Mouse (Mus musculus) neural tube, embryonic 11.5 days (tissue): ENCODE data around the gene Wdr1. TPM values are rescaled to one million over a fixed set of nuclear protein-coding genes. Genes with fewer than 3 reads are reported as not detected.

ENCODE experiments used
- polyA plus RNA-seq: library from polyadenylated mRNA; unstranded; fragments of >200 nt; fragmentation: Nextera tagmentation; extraction: Ambion mirVana; gene quantifications from 2 replicates; pipeline ENCODE4 v1.2.1, GENCODE M21; 2014

Gene Wdr1
- polyA plus RNA-seq, 1 experiment from 2014 or later = 170 TPM

Other genes with a start within 250 kb of the Wdr1 start
- not detected in 2 replicates for gene Drd5, start 243.9 kb downstream of the Wdr1 start, polyA plus RNA-seq
- 0.18 and 0.77 TPM in 2 replicates for gene Slc2a9, start 60.1 kb downstream of the Wdr1 start, polyA plus RNA-seq
- 46.1 and 46.6 TPM in 2 replicates for gene Zfp518b, start 121.6 kb upstream of the Wdr1 start, polyA plus RNA-seq